Mouse (Mus musculus): ENCODE measurements around the gene Atf4. TPM values are rescaled to one million over a fixed set of nuclear protein-coding genes. Genes with fewer than 3 reads are reported as not detected.

Atf4 gene
- total RNA-seq (2014; rRNA removed) (140 and 157 TPM in 2 replicates), polyA plus RNA-seq (2015; fragmentation: Nextera tagmentation; extraction: Ambion mirVana) (104 and 109 TPM in 2 replicates)

DNA sequence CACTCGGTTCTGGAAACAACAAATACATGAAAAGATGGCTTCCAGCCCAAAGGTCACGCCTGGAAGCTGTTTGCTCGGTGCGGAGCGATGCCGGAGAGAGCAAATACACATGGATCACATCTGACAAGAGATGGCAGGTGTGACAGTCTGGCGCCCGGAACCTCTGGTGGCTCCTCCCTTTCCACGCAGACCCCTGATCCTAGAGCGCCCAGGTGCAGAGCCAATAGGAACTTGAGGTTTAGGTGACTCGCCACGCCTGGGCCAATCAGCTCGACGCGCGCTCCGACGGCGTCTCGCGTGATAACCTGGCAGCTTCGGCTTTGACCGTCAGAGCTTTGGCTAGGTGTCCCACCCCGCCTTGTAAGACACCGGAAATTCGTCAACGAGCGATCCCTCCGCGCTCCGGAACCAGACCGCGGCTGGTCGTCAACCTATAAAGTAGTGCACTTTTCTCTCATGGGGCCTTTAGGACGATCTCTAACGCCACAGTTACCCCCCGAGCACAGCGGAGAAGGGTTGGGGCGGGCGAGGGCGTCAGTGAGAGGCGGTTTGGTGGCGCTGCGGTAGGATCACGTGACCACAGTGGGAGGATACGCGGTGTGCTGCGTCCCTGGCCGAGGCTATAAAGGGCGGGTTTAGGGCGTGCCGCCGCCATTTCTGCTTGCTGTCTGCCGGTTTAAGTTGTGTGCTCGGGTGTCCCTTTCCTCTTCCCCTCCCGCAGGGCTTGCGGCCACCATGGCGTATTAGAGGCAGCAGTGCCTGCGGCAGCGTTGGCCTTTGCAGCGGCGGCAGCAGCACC is at the start of gene Atf4:
Gene Atf4, plus strand, starts transcription at position 338 of the 799 bp plus-strand sequence.
- peak; percentile 26; the same call in 1 of the 2 replicates for TF ChIP-seq CTCF (IDR thresholded peaks at IDR 0.05; ENCODE audit: low read depth)
- under 1% methylated on average over 56 of the region's 62 CpGs for WGBS
- ATAC-seq (peak; percentile 96), DNase-seq (ENCODE audit: low spot score) (peak; percentile 100)
- H3K9me3 ChIP-seq (ENCODE audit: low read length), result no peaks in the 10 kb centered on the region
- no peaks in the 10 kb centered on the region for H3K27me3 ChIP-seq (ENCODE audit: insufficient read depth, low read length)
- peak within 1 kb of the TSS; percentile 98 for H3K27ac ChIP-seq
- H3K36me3 ChIP-seq (ENCODE audit: insufficient read depth, low read length), result peaks cover 40% of the 10 kb centered on the region
- H3K9ac ChIP-seq (replicated peaks; ENCODE audit: low read length), result peak within 1 kb of the TSS; percentile 98
- H3K4me2 ChIP-seq (ENCODE audit: low read depth, low read length), result peak within 1 kb of the TSS; percentile 99
- H3K4me1 ChIP-seq (ENCODE audit: insufficient read depth, low read length), result peaks cover 18% of the 10 kb centered on the region; the same call in 1 of the 2 replicates
- peak within 1 kb of the TSS; percentile 79 for H3K4me3 ChIP-seq (ENCODE audit: low read length)

DNA sequence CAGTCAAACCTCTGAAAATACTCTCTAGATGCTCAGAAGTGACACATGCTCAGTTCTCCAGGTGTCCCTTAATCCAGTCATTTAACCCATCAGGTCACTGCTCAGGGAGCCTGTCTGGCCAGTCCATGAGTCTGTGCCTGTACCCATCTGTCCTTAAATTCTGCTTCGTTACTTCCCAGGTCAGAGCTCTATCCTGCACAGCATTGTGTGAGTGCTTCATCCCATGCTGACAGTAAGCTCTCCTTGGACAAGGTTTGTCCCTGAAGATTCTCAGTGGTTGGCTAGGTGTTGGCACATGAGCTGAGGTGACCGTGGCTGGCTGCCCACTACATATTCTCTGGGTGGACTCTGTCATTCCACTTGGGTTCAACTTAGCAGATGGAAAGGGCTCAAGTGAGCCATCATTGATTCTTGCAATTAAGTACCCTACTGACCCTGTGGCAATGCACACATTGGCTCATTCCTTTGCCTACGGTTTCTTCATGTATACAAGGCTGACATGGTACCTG is 48.9 kb upstream of the Atf4 start:
- no peak overlapping the region for H3K4me2 ChIP-seq (ENCODE audit: low read depth, low read length)
- 88% methylated on average over 3 of the region's 3 CpGs for WGBS

DNA sequence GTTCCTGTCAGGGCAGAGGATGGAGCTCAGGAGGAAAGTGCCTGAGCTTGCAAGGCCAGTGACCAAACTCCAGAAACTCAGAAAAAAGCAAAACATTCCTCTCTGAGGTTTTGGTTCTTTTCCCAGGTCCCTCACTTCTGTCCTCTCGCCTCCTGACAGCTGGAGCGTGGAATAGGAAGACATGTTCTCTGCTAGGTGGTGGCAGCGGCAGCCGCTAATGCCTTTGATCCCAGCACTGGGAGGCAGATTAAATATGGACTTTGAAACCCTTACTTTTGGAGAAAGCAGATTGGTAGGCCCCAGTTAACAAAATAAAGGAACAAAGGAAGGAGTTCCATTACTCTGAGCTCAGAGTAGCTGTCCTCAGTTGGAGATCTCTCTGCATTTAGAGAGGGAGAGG is 46.5 kb upstream of the Atf4 start:
- no peak overlapping the region for H3K27ac ChIP-seq
- H3K4me1 ChIP-seq (ENCODE audit: insufficient read depth, low read length), result no peaks in the 10 kb centered on the region
- DNase-seq (ENCODE audit: low spot score) (no peak), ATAC-seq (no peak)
- no peaks in the 10 kb centered on the region for H3K9me3 ChIP-seq (ENCODE audit: low read length)
- no peaks in the 10 kb centered on the region for H3K27me3 ChIP-seq (ENCODE audit: insufficient read depth, low read length)
- peaks cover 18% of the 10 kb centered on the region for H3K36me3 ChIP-seq (ENCODE audit: insufficient read depth, low read length)
- H3K4me3 ChIP-seq (ENCODE audit: low read length), result no peak overlapping the region
- H3K9ac ChIP-seq (replicated peaks; ENCODE audit: low read length), result no peak overlapping the region
- TF ChIP-seq CTCF (IDR thresholded peaks at IDR 0.05; ENCODE audit: low read depth), result no peak
- H3K4me2 ChIP-seq (ENCODE audit: low read depth, low read length), result no peak overlapping the region
- WGBS, result 28% methylated on average over 4 of the region's 4 CpGs

More for the DNA sequence above, 48.9 kb upstream of the Atf4 start:
- no peak overlapping the region for H3K4me3 ChIP-seq (ENCODE audit: low read length)
- no peak for ATAC-seq
- no peaks in the 10 kb centered on the region for H3K27me3 ChIP-seq (ENCODE audit: insufficient read depth, low read length)
- no peaks in the 10 kb centered on the region for H3K9me3 ChIP-seq (ENCODE audit: low read length)
- H3K9ac ChIP-seq (replicated peaks; ENCODE audit: low read length), result no peak overlapping the region
- TF ChIP-seq CTCF (IDR thresholded peaks at IDR 0.05; ENCODE audit: low read depth), result no peak
- H3K4me1 ChIP-seq (ENCODE audit: insufficient read depth, low read length), result no peaks in the 10 kb centered on the region
- H3K36me3 ChIP-seq (ENCODE audit: insufficient read depth, low read length), result peaks cover 1% of the 10 kb centered on the region; the same call in 1 of the 2 replicates
- H3K27ac ChIP-seq, result no peak overlapping the region
- DNase-seq (ENCODE audit: low spot score), result no peak

DNA sequence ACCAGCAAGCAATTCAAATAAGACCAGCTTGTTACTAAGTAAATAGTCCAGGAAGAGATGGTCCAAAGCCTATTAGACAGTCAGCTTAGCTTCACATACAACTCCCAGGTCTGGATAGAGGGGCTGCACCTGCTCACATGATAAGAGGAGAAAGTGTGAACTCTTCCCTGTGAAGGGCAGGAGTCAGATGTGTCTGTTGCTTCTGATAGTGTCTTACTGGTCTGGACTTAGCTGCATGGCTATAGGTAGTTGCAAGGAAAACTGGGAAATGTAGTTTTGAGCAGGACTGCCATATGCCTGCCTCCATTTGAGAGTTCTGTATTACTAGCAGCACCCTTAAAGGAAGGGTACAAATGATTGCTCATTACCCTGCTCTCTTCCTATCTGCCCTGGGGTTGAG is 41.3 kb upstream of the Atf4 start:
- Histone ChIP-seq H3K4me1 (ENCODE audit: insufficient read depth, low read length) (no peaks in the 10 kb centered on the region), H3K9ac (replicated peaks; ENCODE audit: low read length) (no peak overlapping the region), H3K9me3 (ENCODE audit: low read length) (no peaks in the 10 kb centered on the region), H3K27ac (no peak overlapping the region), H3K27me3 (ENCODE audit: insufficient read depth, low read length) (no peaks in the 10 kb centered on the region), H3K4me3 (ENCODE audit: low read length) (no peak overlapping the region), H3K4me2 (ENCODE audit: low read depth, low read length) (no peak overlapping the region), H3K36me3 (ENCODE audit: insufficient read depth, low read length) (peaks cover 25% of the 10 kb centered on the region)
- DNase-seq (ENCODE audit: low spot score) (no peak), ATAC-seq (no peak)
- no peak for TF ChIP-seq CTCF (IDR thresholded peaks at IDR 0.05; ENCODE audit: low read depth)

DNA sequence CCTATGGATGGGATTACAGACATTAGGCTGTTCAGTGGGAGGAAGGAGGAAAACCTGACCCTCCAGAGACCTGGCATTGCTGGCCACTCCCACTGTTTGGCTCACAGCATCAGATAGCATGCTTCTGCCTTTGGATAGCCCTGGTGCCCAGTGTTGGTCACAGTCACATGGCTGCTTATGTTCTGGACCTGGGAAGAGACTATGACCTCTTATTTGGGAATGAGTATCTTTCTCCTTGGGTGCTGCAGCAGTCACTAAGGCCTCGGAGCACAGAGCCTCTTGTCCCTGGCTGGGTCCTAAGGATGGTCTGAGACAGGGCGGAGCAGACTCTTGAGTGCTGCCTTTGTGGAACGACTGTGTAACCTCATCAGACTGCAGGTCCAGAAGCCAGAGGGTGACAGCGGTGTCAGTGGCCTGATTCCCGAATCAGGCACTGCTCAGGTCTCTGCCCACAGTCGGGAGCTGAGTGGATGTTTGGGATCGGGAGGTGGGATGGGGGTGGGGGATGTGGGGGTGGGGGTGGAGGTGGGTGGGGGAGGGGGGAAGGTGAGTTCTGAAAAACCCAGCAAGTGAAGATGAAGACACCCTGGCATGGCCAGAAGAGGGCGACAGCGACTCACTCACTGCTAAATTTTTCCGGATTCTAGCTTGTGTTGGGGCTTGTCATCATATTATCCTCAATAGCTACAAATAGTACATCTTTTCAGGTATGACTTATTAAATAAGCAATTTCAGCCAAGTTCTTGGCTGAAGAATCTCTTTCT is 39.1 kb upstream of the Atf4 start:
- H3K27me3 ChIP-seq (ENCODE audit: insufficient read depth, low read length), result no peaks in the 10 kb centered on the region
- TF ChIP-seq CTCF (IDR thresholded peaks at IDR 0.05; ENCODE audit: low read depth), result peak; percentile 60
- no peaks in the 10 kb centered on the region for H3K9me3 ChIP-seq (ENCODE audit: low read length)
- H3K4me1 ChIP-seq (ENCODE audit: insufficient read depth, low read length), result no peaks in the 10 kb centered on the region
- WGBS, result 21% methylated on average over 10 of the region's 10 CpGs
- H3K27ac ChIP-seq, result no peak overlapping the region; the same call in 1 of the 2 replicates
- peaks cover 25% of the 10 kb centered on the region for H3K36me3 ChIP-seq (ENCODE audit: insufficient read depth, low read length)
- DNase-seq (ENCODE audit: low spot score) (peak; percentile 62), ATAC-seq (peak; percentile 56; the same call in 1 of the 2 replicates)
- no peak overlapping the region for H3K9ac ChIP-seq (replicated peaks; ENCODE audit: low read length)
- no peak overlapping the region for H3K4me3 ChIP-seq (ENCODE audit: low read length)
- H3K4me2 ChIP-seq (ENCODE audit: low read depth, low read length), result no peak overlapping the region

DNA sequence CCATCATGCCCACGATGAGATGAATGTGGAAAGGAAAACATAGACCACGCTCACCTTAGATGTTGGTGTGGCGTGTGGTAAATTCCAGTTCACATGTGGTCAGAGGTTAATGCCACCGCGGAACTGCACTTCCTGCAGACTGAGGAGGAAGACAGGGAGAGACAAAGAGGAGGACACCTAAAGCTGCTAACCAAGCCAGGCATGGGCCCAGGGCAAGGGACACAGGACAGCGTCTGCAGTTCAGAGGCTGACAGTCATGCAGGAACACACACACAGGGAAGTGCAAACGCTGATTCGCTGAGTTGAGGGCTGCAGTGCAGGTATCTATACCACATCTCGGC is 38.5 kb upstream of the Atf4 start:
- no peaks in the 10 kb centered on the region for H3K27me3 ChIP-seq (ENCODE audit: insufficient read depth, low read length)
- TF ChIP-seq CTCF (IDR thresholded peaks at IDR 0.05; ENCODE audit: low read depth), result no peak
- H3K9me3 ChIP-seq (ENCODE audit: low read length), result no peaks in the 10 kb centered on the region
- H3K4me1 ChIP-seq (ENCODE audit: insufficient read depth, low read length), result no peaks in the 10 kb centered on the region
- H3K4me2 ChIP-seq (ENCODE audit: low read depth, low read length), result no peak overlapping the region
- no peak for DNase-seq (ENCODE audit: low spot score)
- no peak overlapping the region for H3K9ac ChIP-seq (replicated peaks; ENCODE audit: low read length)
- H3K27ac ChIP-seq, result no peak overlapping the region
- WGBS, result 69% methylated on average over 9 of the region's 9 CpGs
- ATAC-seq, result no peak
- no peak overlapping the region for H3K4me3 ChIP-seq (ENCODE audit: low read length)
- H3K36me3 ChIP-seq (ENCODE audit: insufficient read depth, low read length), result peaks cover 21% of the 10 kb centered on the region

All from hindbrain, postnatal 0 days (tissue).